Mouse (Mus musculus): ENCODE measurements around the gene Kif13a. TPM values are rescaled to one million over a fixed set of nuclear protein-coding genes. Genes with fewer than 3 reads are reported as not detected.

Kif13a gene
- polyA plus RNA-seq, 1 experiment from 2014 or later: 39.8 TPM

GRCm38 (mm10) chr13:46729998-46730397 is 199.7 kb downstream of the Kif13a start:
- Histone ChIP-seq H3K4me1 (ENCODE audit: control insufficient read depth, insufficient read depth, low read length) (peaks cover 3% of the 10 kb centered on the region; the same call in 1 of the 2 replicates), H3K9me3 (replicated peaks; ENCODE audit: control insufficient read depth, low read length) (no peaks in the 10 kb centered on the region), H3K9ac (ENCODE audit: low read depth, low read length) (no peak overlapping the region), H3K27me3 (ENCODE audit: control insufficient read depth, insufficient read depth, low read length) (no peaks in the 10 kb centered on the region), H3K36me3 (ENCODE audit: control insufficient read depth, insufficient read depth, low read length) (no peaks in the 10 kb centered on the region), H3K4me2 (no peak overlapping the region), H3K4me3 (ENCODE audit: low read depth, low read length) (no peak overlapping the region), H3K27ac (ENCODE audit: low read depth, low read length) (no peak overlapping the region)
- ATAC-seq (replicated peaks; ENCODE audit: insufficient number of reproducible peaks, low FRiP score, low TSS enrichment): no peak
- 68% methylated on average over 2 of the region's 2 CpGs for WGBS (ENCODE audit: insufficient replicate concordance)

GRCm38 (mm10) chr13:46728411-46728810 is 201.3 kb downstream of the Kif13a start:
- ATAC-seq (replicated peaks; ENCODE audit: insufficient number of reproducible peaks, low FRiP score, low TSS enrichment): no peak
- Histone ChIP-seq H3K4me3 (ENCODE audit: low read depth, low read length) (peak overlapping the region; percentile 91), H3K27ac (ENCODE audit: low read depth, low read length) (peak overlapping the region; percentile 54; the same call in 1 of the 2 replicates), H3K36me3 (ENCODE audit: control insufficient read depth, insufficient read depth, low read length) (no peaks in the 10 kb centered on the region), H3K9ac (ENCODE audit: low read depth, low read length) (peak overlapping the region; percentile 79), H3K9me3 (replicated peaks; ENCODE audit: control insufficient read depth, low read length) (no peaks in the 10 kb centered on the region), H3K27me3 (ENCODE audit: control insufficient read depth, insufficient read depth, low read length) (no peaks in the 10 kb centered on the region), H3K4me1 (ENCODE audit: control insufficient read depth, insufficient read depth, low read length) (peaks cover 11% of the 10 kb centered on the region; the same call in 1 of the 2 replicates), H3K4me2 (peak overlapping the region; percentile 74)
- WGBS (ENCODE audit: insufficient replicate concordance): 30% methylated on average over 5 of the region's 5 CpGs

DNA sequence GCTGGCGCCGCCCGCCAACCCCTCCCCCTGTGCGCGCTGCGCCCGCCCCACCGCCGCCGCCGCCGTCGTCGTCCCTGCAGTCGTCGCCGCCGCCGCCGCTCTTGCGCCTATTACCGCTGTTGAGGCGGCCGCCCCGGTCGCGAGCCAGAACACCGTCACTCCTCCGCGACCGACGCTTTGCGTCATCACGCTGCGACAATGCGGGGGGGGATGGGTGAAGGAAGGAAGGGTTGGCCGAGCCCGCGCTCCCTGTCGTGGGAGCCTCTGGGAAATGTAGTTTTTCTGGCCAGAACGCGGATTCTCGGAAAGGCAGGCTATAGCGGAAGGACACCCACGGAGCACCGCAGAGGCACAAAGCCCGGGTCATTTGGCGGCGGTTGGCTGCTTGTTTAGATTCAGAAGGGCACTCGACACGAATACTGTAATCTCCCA is 201.8 kb downstream of the Kif13a start, which contains the start of gene Nup153:
TSS of gene Nup153 (minus strand) at position 104 of the 432 bp plus-strand sequence.
- peaks cover 11% of the 10 kb centered on the region; the same call in 1 of the 2 replicates for H3K4me1 ChIP-seq (ENCODE audit: control insufficient read depth, insufficient read depth, low read length)
- ATAC-seq (replicated peaks; ENCODE audit: insufficient number of reproducible peaks, low FRiP score, low TSS enrichment): peak; percentile 93
- no peaks in the 10 kb centered on the region for H3K27me3 ChIP-seq (ENCODE audit: control insufficient read depth, insufficient read depth, low read length)
- peak within 1 kb of the TSS; percentile 95 for H3K9ac ChIP-seq (ENCODE audit: low read depth, low read length)
- WGBS (ENCODE audit: insufficient replicate concordance): under 1% methylated on average over 47 of the region's 51 CpGs
- peak within 1 kb of the TSS; percentile 91 for H3K4me3 ChIP-seq (ENCODE audit: low read depth, low read length)
- peak within 1 kb of the TSS; percentile 97 for H3K27ac ChIP-seq (ENCODE audit: low read depth, low read length)
- peak within 1 kb of the TSS; percentile 75 for H3K4me2 ChIP-seq
- no peaks in the 10 kb centered on the region for H3K9me3 ChIP-seq (replicated peaks; ENCODE audit: control insufficient read depth, low read length)
- no peaks in the 10 kb centered on the region for H3K36me3 ChIP-seq (ENCODE audit: control insufficient read depth, insufficient read depth, low read length)

DNA sequence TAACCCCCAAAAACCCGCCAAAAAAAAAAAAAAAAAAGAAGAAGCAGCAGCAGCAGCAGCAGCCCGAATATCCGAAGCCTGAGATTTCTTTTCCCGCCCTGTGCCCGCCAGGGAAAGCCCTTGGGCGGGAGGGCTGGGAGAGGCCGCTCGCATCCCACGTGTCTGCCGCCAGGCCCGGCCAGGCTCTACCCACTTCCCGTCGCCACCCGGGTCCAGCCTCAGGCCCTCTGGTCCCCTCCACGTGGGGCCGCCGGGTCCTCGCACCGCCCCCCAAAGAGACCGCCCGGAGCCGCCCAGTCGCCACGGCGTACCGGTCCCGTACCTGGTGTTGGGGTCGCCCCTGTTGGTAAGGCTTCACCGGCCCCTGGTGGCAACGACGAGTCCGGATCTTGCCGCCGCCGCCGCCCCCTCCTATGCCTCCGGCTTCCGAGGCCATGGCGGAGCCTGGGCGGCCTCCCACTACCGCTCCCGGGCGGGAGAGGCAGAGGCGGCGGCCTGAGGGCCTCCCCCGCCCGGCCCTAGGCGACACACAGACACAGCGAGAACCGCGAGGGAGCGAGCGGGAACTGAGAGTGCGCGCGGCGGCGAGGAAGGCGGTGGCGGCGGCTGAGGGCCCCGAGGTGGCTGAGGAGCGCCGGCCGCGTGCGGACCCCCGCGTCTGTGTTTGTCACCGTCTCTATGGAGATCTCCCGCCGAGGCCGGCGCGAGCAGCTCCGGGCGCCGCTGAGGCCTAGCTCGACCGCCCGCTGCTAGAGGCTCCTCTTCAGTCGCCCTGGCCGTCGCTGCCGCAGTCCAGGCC is 202.4 kb downstream of the Kif13a start:
- Histone ChIP-seq H3K9ac (ENCODE audit: low read depth, low read length) (peak overlapping the region; percentile 95), H3K4me1 (ENCODE audit: control insufficient read depth, insufficient read depth, low read length) (peaks cover 11% of the 10 kb centered on the region; the same call in 1 of the 2 replicates), H3K27ac (ENCODE audit: low read depth, low read length) (peak overlapping the region; percentile 97), H3K4me2 (peak overlapping the region; percentile 75), H3K27me3 (ENCODE audit: control insufficient read depth, insufficient read depth, low read length) (no peaks in the 10 kb centered on the region), H3K36me3 (ENCODE audit: control insufficient read depth, insufficient read depth, low read length) (no peaks in the 10 kb centered on the region), H3K4me3 (ENCODE audit: low read depth, low read length) (peak overlapping the region; percentile 91), H3K9me3 (replicated peaks; ENCODE audit: control insufficient read depth, low read length) (no peaks in the 10 kb centered on the region)
- peak; percentile 74 for ATAC-seq (replicated peaks; ENCODE audit: insufficient number of reproducible peaks, low FRiP score, low TSS enrichment)
- 0% methylated on average over 69 of the region's 85 CpGs for WGBS (ENCODE audit: insufficient replicate concordance)

DNA sequence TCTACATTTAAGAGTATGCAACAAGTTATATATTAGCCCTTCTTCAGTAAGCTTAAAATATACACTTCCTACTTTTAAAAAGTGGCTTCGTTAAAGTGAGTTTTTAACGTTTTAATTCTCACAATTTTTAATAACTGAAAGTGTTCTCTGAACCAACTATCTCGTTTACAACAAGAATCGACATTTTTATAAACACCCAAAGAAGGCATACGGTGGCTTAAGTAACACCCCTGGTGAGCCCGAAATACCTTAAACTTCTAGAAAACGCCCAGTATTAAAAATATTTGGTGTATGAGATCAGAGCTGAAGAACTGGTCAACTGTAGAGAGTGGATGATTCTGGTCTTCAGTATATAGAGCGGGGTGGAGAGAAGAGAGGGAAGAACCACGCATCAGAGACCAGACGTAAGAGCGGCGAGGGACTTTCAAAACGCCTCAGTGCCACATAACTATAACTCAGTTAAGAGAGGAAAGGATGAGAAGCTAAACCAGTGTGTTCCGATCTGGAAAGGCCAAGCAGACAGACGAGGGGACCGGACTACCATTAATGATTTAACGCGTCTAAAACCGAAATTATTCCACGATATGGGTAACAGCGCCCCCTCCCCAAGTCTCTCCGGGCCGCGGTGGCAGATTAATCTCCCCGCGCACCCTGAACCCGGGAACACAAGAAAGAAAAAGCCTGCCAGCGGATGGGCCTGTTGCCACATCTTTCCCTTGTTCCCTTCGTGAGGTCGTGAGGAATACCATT is 203.2 kb downstream of the Kif13a start:
- Histone ChIP-seq H3K4me2 (peak overlapping the region; percentile 75), H3K4me3 (ENCODE audit: low read depth, low read length) (peak overlapping the region; percentile 91), H3K9me3 (replicated peaks; ENCODE audit: control insufficient read depth, low read length) (no peaks in the 10 kb centered on the region), H3K36me3 (ENCODE audit: control insufficient read depth, insufficient read depth, low read length) (no peaks in the 10 kb centered on the region), H3K27ac (ENCODE audit: low read depth, low read length) (peak overlapping the region; percentile 97), H3K9ac (ENCODE audit: low read depth, low read length) (peak overlapping the region; percentile 95), H3K4me1 (ENCODE audit: control insufficient read depth, insufficient read depth, low read length) (peaks cover 11% of the 10 kb centered on the region; the same call in 1 of the 2 replicates), H3K27me3 (ENCODE audit: control insufficient read depth, insufficient read depth, low read length) (no peaks in the 10 kb centered on the region)
- ATAC-seq (replicated peaks; ENCODE audit: insufficient number of reproducible peaks, low FRiP score, low TSS enrichment): no peak
- under 1% methylated on average over 30 of the region's 30 CpGs for WGBS (ENCODE audit: insufficient replicate concordance)

DNA sequence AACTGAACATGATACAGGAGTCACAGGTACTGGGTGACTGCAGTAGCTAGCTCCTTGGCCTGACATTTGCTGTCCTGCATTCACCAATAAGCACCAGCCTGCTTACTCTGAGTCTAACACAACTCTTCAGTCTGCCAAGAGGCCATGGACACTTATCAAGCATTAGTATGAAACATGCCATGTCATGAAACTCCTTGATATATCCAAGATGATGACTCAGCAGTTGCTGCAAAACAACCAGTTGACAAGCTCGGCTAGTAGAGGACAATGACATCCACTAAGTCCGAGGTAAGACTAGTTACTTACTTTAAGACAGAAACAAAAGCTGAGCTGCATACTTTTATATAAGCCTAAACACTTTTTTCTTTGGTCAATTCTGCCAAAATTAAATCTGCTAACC is 204.4 kb downstream of the Kif13a start:
- Histone ChIP-seq H3K4me2 (peak overlapping the region; percentile 51), H3K9me3 (replicated peaks; ENCODE audit: control insufficient read depth, low read length) (no peaks in the 10 kb centered on the region), H3K27ac (ENCODE audit: low read depth, low read length) (no peak overlapping the region), H3K9ac (ENCODE audit: low read depth, low read length) (no peak overlapping the region), H3K4me1 (ENCODE audit: control insufficient read depth, insufficient read depth, low read length) (peaks cover 11% of the 10 kb centered on the region; the same call in 1 of the 2 replicates), H3K27me3 (ENCODE audit: control insufficient read depth, insufficient read depth, low read length) (no peaks in the 10 kb centered on the region), H3K4me3 (ENCODE audit: low read depth, low read length) (peak overlapping the region; percentile 22), H3K36me3 (ENCODE audit: control insufficient read depth, insufficient read depth, low read length) (no peaks in the 10 kb centered on the region)
- 37% methylated on average over 2 of the region's 2 CpGs for WGBS (ENCODE audit: insufficient replicate concordance)
- no peak for ATAC-seq (replicated peaks; ENCODE audit: insufficient number of reproducible peaks, low FRiP score, low TSS enrichment)

- H3K36me3 ChIP-seq (ENCODE audit: control insufficient read depth, insufficient read depth, low read length): no peaks in the 10 kb centered on the region
- peaks cover 11% of the 10 kb centered on the region; the same call in 1 of the 2 replicates for H3K4me1 ChIP-seq (ENCODE audit: control insufficient read depth, insufficient read depth, low read length)
- no peaks in the 10 kb centered on the region for H3K27me3 ChIP-seq (ENCODE audit: control insufficient read depth, insufficient read depth, low read length)
- H3K9ac ChIP-seq (ENCODE audit: low read depth, low read length): no peak overlapping the region
- H3K4me3 ChIP-seq (ENCODE audit: low read depth, low read length): no peak overlapping the region
- no peaks in the 10 kb centered on the region for H3K9me3 ChIP-seq (replicated peaks; ENCODE audit: control insufficient read depth, low read length)
- no peak overlapping the region for H3K27ac ChIP-seq (ENCODE audit: low read depth, low read length)
- no peak for ATAC-seq (replicated peaks; ENCODE audit: insufficient number of reproducible peaks, low FRiP score, low TSS enrichment)
- peak overlapping the region; percentile 51 for H3K4me2 ChIP-seq
Measured at GRCm38 (mm10) chr13:46724371-46724770, 205.3 kb downstream of the Kif13a start.

GRCm38 (mm10) chr13:46721009-46721408 is 208.7 kb downstream of the Kif13a start:
- Histone ChIP-seq H3K36me3 (ENCODE audit: control insufficient read depth, insufficient read depth, low read length) (no peaks in the 10 kb centered on the region), H3K27ac (ENCODE audit: low read depth, low read length) (no peak overlapping the region), H3K9ac (ENCODE audit: low read depth, low read length) (no peak overlapping the region), H3K4me3 (ENCODE audit: low read depth, low read length) (no peak overlapping the region), H3K27me3 (ENCODE audit: control insufficient read depth, insufficient read depth, low read length) (no peaks in the 10 kb centered on the region), H3K4me2 (no peak overlapping the region), H3K9me3 (replicated peaks; ENCODE audit: control insufficient read depth, low read length) (no peaks in the 10 kb centered on the region), H3K4me1 (ENCODE audit: control insufficient read depth, insufficient read depth, low read length) (peaks cover 11% of the 10 kb centered on the region)
- no peak for ATAC-seq (replicated peaks; ENCODE audit: insufficient number of reproducible peaks, low FRiP score, low TSS enrichment)
